ENCODE assay signal across 18 mouse cellular contexts in genomic region chr1:135895367-135895766, GRCm38 (mm10). TPM values are rescaled to one million over a fixed set of nuclear protein-coding genes. Genes with fewer than 3 reads are reported as not detected.
DNase-seq lines count a peak whose midpoint lies in the region; ATAC-seq and TF ChIP-seq lines count a peak whose summit lies in the region.
"Had no signal": no experiment of that assay in that cellular context is flagged by ENCODE, and none has a peak within 500 bp of the region (broad histone marks: within the 10 kb centered on the region; RNA-seq: fewer than 3 reads in every experiment).

No protein-coding gene starts in this region.

- no peak overlapping the region for H3K4me3 ChIP-seq in liver, adult 2 months (ENCODE audit: insufficient read depth, low read depth, low read length)
- no peak overlapping the region for H3K4me3 ChIP-seq in liver, embryonic 11.5 days (ENCODE audit: low read depth, low read length)
- H3K4me3 ChIP-seq in forebrain, embryonic 15.5 days, result no peak overlapping the region
- H3K4me3 ChIP-seq: embryonic facial prominence, embryonic 12.5 days; heart, embryonic 10.5 days had no signal

- H3K79me2 ChIP-seq in liver, adult 2 months (ENCODE audit: control insufficient read depth, insufficient read depth, low read length), result no peaks in the 10 kb centered on the region

- no peak overlapping the region for H3K4me2 ChIP-seq in liver, embryonic 11.5 days
- H3K4me2 ChIP-seq in forebrain, embryonic 15.5 days (replicated peaks), result no peak overlapping the region
- H3K4me2 ChIP-seq: embryonic facial prominence, embryonic 12.5 days; midbrain, embryonic 11.5 days had no signal

- no peaks in the 10 kb centered on the region for H3K4me1 ChIP-seq in liver, adult 2 months (ENCODE audit: control insufficient read depth, insufficient read depth, low read length)
- no peaks in the 10 kb centered on the region for H3K4me1 ChIP-seq in liver, embryonic 11.5 days (replicated peaks; ENCODE audit: control insufficient read depth, insufficient read depth, low read length)
- no peaks in the 10 kb centered on the region for H3K4me1 ChIP-seq in forebrain, embryonic 15.5 days
- H3K4me1 ChIP-seq: embryonic facial prominence, embryonic 12.5 days had no signal

- peak; percentile 4 for DNase-seq in liver, adult 2 months (ENCODE audit: extremely low read depth, low read depth, low spot score)
- DNase-seq in liver, embryonic 11.5 days (ENCODE audit: low spot score), result no peak
- DNase-seq in urinary bladder, postnatal 25 days (ENCODE audit: low spot score), result peak; percentile 28
- DNase-seq in urinary bladder, postnatal 10 days (ENCODE audit: low spot score), result no peak
- DNase-seq in layer of hippocampus, adult 9-11 months, result no peak
- DNase-seq: adrenal gland, adult 8-10 months; cerebellum, adult 9-11 months; kidney, adult 2 months; kidney, postnatal 10 days; lung, postnatal 4 days; thymus, adult 2 months had no signal

- no peak overlapping the region for H3K27ac ChIP-seq in liver, adult 2 months (replicated peaks; ENCODE audit: insufficient read depth, low read depth, low read length)
- no peak overlapping the region for H3K27ac ChIP-seq in liver, embryonic 11.5 days (ENCODE audit: low read depth, low read length)
- H3K27ac ChIP-seq in forebrain, embryonic 15.5 days (replicated peaks), result no peak overlapping the region
- H3K27ac ChIP-seq: embryonic facial prominence, embryonic 12.5 days; heart, embryonic 10.5 days; liver, embryonic 14.5 days had no signal

- TF ChIP-seq POLR2A in liver, adult 2 months (IDR thresholded peaks at IDR 0.05; ENCODE audit: extremely low read depth, insufficient read depth, low read length), result no peak

- H3K9me3 ChIP-seq in liver, embryonic 11.5 days (ENCODE audit: control insufficient read depth, low read length), result no peaks in the 10 kb centered on the region
- H3K9me3 ChIP-seq in forebrain, embryonic 15.5 days, result no peaks in the 10 kb centered on the region
- H3K9me3 ChIP-seq: embryonic facial prominence, embryonic 12.5 days; heart, embryonic 10.5 days had no signal

- ATAC-seq in liver, embryonic 11.5 days (replicated peaks; ENCODE audit: low FRiP score), result no peak
- ATAC-seq in megakaryocyte progenitor cell, adult 5-6 weeks (replicated peaks; ENCODE audit: poor library complexity), result 0 out of 2 replicates have a peak, but pooled peaks have one; percentile 9
- no peak for ATAC-seq in forebrain, embryonic 15.5 days (replicated peaks)

- no peak overlapping the region for H3K9ac ChIP-seq in liver, adult 2 months (ENCODE audit: low read depth, low read length)
- no peak overlapping the region for H3K9ac ChIP-seq in liver, embryonic 11.5 days (ENCODE audit: low read depth, low read length)
- no peak overlapping the region for H3K9ac ChIP-seq in forebrain, embryonic 15.5 days (replicated peaks)
- H3K9ac ChIP-seq: embryonic facial prominence, embryonic 12.5 days; liver, embryonic 14.5 days had no signal

- no peaks in the 10 kb centered on the region for H3K36me3 ChIP-seq in liver, adult 2 months (ENCODE audit: control insufficient read depth, insufficient read depth, low read length)
- no peaks in the 10 kb centered on the region for H3K36me3 ChIP-seq in liver, embryonic 11.5 days (ENCODE audit: control insufficient read depth, insufficient read depth, low read length)
- H3K36me3 ChIP-seq in forebrain, embryonic 15.5 days, result no peaks in the 10 kb centered on the region
- H3K36me3 ChIP-seq: embryonic facial prominence, embryonic 12.5 days; heart, embryonic 10.5 days had no signal

- no peaks in the 10 kb centered on the region for H3K27me3 ChIP-seq in liver, adult 2 months (ENCODE audit: control insufficient read depth, insufficient read depth, low read length)
- peaks cover 13% of the 10 kb centered on the region for H3K27me3 ChIP-seq in liver, embryonic 11.5 days (replicated peaks; ENCODE audit: control insufficient read depth, insufficient read depth, low read length)
- no peaks in the 10 kb centered on the region for H3K27me3 ChIP-seq in forebrain, embryonic 15.5 days
- H3K27me3 ChIP-seq: embryonic facial prominence, embryonic 12.5 days had no signal

- TF ChIP-seq CTCF in liver, adult 2 months (IDR thresholded peaks at IDR 0.05; ENCODE audit: low read depth, low read length), result no peak

- 78% methylated on average over 4 of the region's 4 CpGs for WGBS in liver, adult 2 months
- WGBS in liver, embryonic 11.5 days, result 77% methylated on average over 4 of the region's 4 CpGs
- 87% methylated on average over 4 of the region's 4 CpGs for WGBS in forebrain, embryonic 15.5 days

RNA-seq across cellular contexts. Expression of gene Pkp1, which starts 23.6 kb away (rescaled TPM):
- 0.09 TPM in 1 of 2 replicates, not detected in the other for total RNA-seq in liver, adult 2 months (2014; rRNA removed)
- 0.13 TPM in 1 of 2 replicates, not detected in the other for polyA plus RNA-seq in liver, adult 2 months (2012; rRNA removed)
- polyA plus RNA-seq in liver, embryonic 11.5 days (2014; fragmentation: Nextera tagmentation; extraction: Ambion mirVana), result 0.09 and 0.10 TPM in 2 replicates
- total RNA-seq in megakaryocyte progenitor cell, adult 5-6 weeks (2015), result not detected in 2 replicates
- total RNA-seq in megakaryocyte progenitor cell, adult 5-6 weeks (2017), result not detected in 2 replicates
- polyA plus RNA-seq in forebrain, embryonic 15.5 days (2015; fragmentation: Nextera tagmentation; extraction: Ambion mirVana), result not detected in 2 replicates
- total RNA-seq: layer of hippocampus, adult 8-10 months had no signal

RNA-seq across cellular contexts. Expression of gene Tnnt2, which starts 59.2 kb away (rescaled TPM):
- 0.46 and 0.54 TPM in 2 replicates for total RNA-seq in liver, adult 2 months (2014; rRNA removed)
- polyA plus RNA-seq in liver, adult 2 months (2012; rRNA removed), result 0.06 and 0.09 TPM in 2 replicates
- 12.9 and 37.4 TPM in 2 replicates for polyA plus RNA-seq in liver, embryonic 11.5 days (2014; fragmentation: Nextera tagmentation; extraction: Ambion mirVana)
- total RNA-seq in megakaryocyte progenitor cell, adult 5-6 weeks (2015), result not detected in 2 replicates
- total RNA-seq in megakaryocyte progenitor cell, adult 5-6 weeks (2017), result not detected in 2 replicates
- polyA plus RNA-seq in forebrain, embryonic 15.5 days (2015; fragmentation: Nextera tagmentation; extraction: Ambion mirVana), result 0.75 and 5.7 TPM in 2 replicates

Comparison
In these comparisons a context has a peak if more than half of its experiments do, and no peak if none do; other contexts are left out.
1. DNase-seq: peak in liver, adult 2 months (single experiment) and urinary bladder, postnatal 25 days (single experiment); none in liver, embryonic 11.5 days (single experiment), urinary bladder, postnatal 10 days (single experiment) and layer of hippocampus, adult 9-11 months (single experiment).